Mouse (Mus musculus) stomach, embryonic 15.5 days (tissue): ENCODE results near the gene Gal3st3. TPM values are rescaled to one million over a fixed set of nuclear protein-coding genes. Genes with fewer than 3 reads are reported as not detected.

Experiments
- ATAC-seq: fragments of 200-750 bp; cut with Nextera tagmentation; 2 replicates; pipeline ENCODE4 v1.8.0; 2017; ENCODE audit warnings: low read depth, moderate number of reproducible peaks, moderate TSS enrichment; ENCODE audit not compliant: insufficient read depth, low FRiP score
- H3K27ac ChIP-seq: fragments of 300-500 bp; sonication (generic); 2 replicates; pipeline ENCODE4 v1.5.1; 2015; ENCODE audit warnings: mild to moderate bottlenecking, inconsistent platforms
- H3K27me3 ChIP-seq: fragments of 300-500 bp; sonication (generic); replicated peaks from 2 replicates; pipeline ENCODE4 v1.6.1; 2015; ENCODE audit warnings: inconsistent platforms
- H3K36me3 ChIP-seq: fragments of 300-500 bp; sonication (generic); 2 replicates; pipeline ENCODE4 v1.6.1; 2015; ENCODE audit warnings: inconsistent platforms
- H3K4me1 ChIP-seq: fragments of 300-500 bp; sonication (generic); 2 replicates; pipeline ENCODE4 v1.6.1; 2015; ENCODE audit warnings: inconsistent platforms
- H3K4me2 ChIP-seq: fragments of 300-500 bp; sonication (generic); 2 replicates; pipeline ENCODE4 v1.6.1; 2015; ENCODE audit warnings: mild to moderate bottlenecking, inconsistent platforms
- H3K4me3 ChIP-seq: fragments of 300-500 bp; sonication (generic); replicated peaks from 2 replicates; pipeline ENCODE4 v1.5.1; 2015; ENCODE audit warnings: inconsistent platforms
- H3K9ac ChIP-seq: fragments of 300-500 bp; sonication (generic); 2 replicates; pipeline ENCODE4 v1.6.1; 2015; ENCODE audit warnings: inconsistent platforms
- H3K9me3 ChIP-seq: fragments of 300-500 bp; sonication (generic); 2 replicates; pipeline ENCODE4 v1.6.1; 2016; ENCODE audit warnings: inconsistent platforms
- WGBS: fragments of 180-500 bp; shearing (Covaris S2); methylation state at CpG from one replicate; pipeline ENCODE4 v1.1.7; 2015; 5-methylcytosine and 5-hydroxymethylcytosine counted together
- polyA plus RNA-seq: library from polyadenylated mRNA; unstranded; fragments of >200 nt; fragmentation: Nextera tagmentation; extraction: Ambion mirVana; gene quantifications from 2 replicates; pipeline ENCODE4 v1.2.1, GENCODE M21; 2015

Gal3st3 gene
- polyA plus RNA-seq, 1 experiment from 2014 or later = 2.2 TPM

- no peaks in the 10 kb centered on the region for H3K9me3 ChIP-seq
- 86% methylated on average over 5 of the region's 5 CpGs for WGBS
- H3K36me3 ChIP-seq = peaks cover 40% of the 10 kb centered on the region
- no peak overlapping the region for H3K4me3 ChIP-seq
- ATAC-seq = no peak
- H3K9ac ChIP-seq = no peak overlapping the region
- H3K4me1 ChIP-seq = peaks cover 11% of the 10 kb centered on the region; the same call in 1 of the 2 replicates
- no peaks in the 10 kb centered on the region for H3K27me3 ChIP-seq
- H3K27ac ChIP-seq = no peak overlapping the region
- no peak overlapping the region for H3K4me2 ChIP-seq
Measured at GRCm38 (mm10) chr19:5275736-5276135, 22.4 kb upstream of the Gal3st3 start.

DNA sequence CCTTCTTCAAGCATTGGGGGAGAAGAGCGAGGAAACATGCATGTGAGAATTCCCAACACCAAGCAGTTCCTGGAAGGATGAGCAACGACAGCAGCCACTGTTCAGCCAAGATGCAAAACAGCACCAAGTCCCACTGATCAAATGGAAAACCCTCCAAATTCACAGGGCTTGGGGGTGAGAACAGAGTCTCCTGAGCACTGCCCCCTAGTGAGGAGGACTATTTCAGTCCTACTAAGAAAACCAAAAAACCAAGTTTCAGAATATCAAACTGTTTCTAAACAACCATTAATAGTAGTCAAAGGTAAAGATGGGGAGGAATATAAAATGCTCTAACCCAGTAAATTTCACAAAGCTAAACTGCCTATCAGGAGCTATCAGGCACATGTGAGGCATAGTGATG, 21.6 kb upstream of the Gal3st3 start:
- Histone ChIP-seq H3K27ac (no peak overlapping the region), H3K9ac (no peak overlapping the region), H3K4me1 (peaks cover 9% of the 10 kb centered on the region; the same call in 1 of the 2 replicates), H3K36me3 (peaks cover 43% of the 10 kb centered on the region), H3K9me3 (no peaks in the 10 kb centered on the region), H3K4me2 (no peak overlapping the region), H3K4me3 (no peak overlapping the region), H3K27me3 (no peaks in the 10 kb centered on the region)
- WGBS = 88% methylated on average over 2 of the region's 2 CpGs
- no peak for ATAC-seq

DNA sequence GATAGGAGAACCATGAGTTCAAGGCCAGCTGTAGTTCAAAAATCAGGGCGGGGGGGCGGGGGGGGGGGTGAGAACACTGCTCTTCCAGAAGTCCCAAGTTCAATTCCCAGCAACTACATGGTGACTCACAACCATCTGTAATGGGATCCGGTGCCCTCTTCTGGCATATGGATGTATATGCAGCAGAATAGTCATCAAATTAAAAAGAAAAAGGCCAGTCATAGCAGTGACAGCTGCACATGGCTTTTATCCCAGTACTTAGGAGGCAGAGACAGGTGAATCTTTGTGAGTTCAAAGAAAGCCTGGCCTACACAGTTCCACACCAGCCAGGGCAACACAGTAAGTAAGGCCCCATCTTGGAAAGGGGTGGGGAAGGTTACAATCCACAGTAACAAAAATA, 21.0 kb upstream of the Gal3st3 start:
- H3K4me1 ChIP-seq = peaks cover 7% of the 10 kb centered on the region; the same call in 1 of the 2 replicates
- 86% methylated on average over 3 of the region's 3 CpGs for WGBS
- no peak overlapping the region for H3K4me3 ChIP-seq
- ATAC-seq = no peak
- H3K4me2 ChIP-seq = no peak overlapping the region
- no peaks in the 10 kb centered on the region for H3K27me3 ChIP-seq
- H3K9me3 ChIP-seq = no peaks in the 10 kb centered on the region
- H3K36me3 ChIP-seq = peaks cover 43% of the 10 kb centered on the region
- H3K9ac ChIP-seq = no peak overlapping the region
- H3K27ac ChIP-seq = no peak overlapping the region

GRCm38 (mm10) chr19:5278381-5278780, 19.8 kb upstream of the Gal3st3 start:
- no peak overlapping the region for H3K27ac ChIP-seq
- no peak overlapping the region for H3K9ac ChIP-seq
- H3K9me3 ChIP-seq = no peaks in the 10 kb centered on the region
- H3K4me1 ChIP-seq = peaks cover 7% of the 10 kb centered on the region; the same call in 1 of the 2 replicates
- H3K4me2 ChIP-seq = no peak overlapping the region
- 77% methylated on average over 8 of the region's 8 CpGs for WGBS
- no peak for ATAC-seq
- no peaks in the 10 kb centered on the region for H3K27me3 ChIP-seq
- H3K4me3 ChIP-seq = no peak overlapping the region
- peaks cover 43% of the 10 kb centered on the region for H3K36me3 ChIP-seq

GRCm38 (mm10) chr19:5294972-5295735, 3.0 kb upstream of the Gal3st3 start, which contains the start of gene Sf3b2:
Sf3b2 (minus strand) TSS chr19:5295455.
- no peaks in the 10 kb centered on the region for H3K27me3 ChIP-seq
- H3K36me3 ChIP-seq = peaks cover 23% of the 10 kb centered on the region
- H3K4me3 ChIP-seq = peak within 1 kb of the TSS; percentile 64
- under 1% methylated on average over 46 of the region's 46 CpGs for WGBS
- H3K4me1 ChIP-seq = peaks cover 13% of the 10 kb centered on the region; the same call in 1 of the 2 replicates
- peak within 1 kb of the TSS; percentile 85 for H3K4me2 ChIP-seq
- peak within 1 kb of the TSS; percentile 82 for H3K27ac ChIP-seq
- H3K9ac ChIP-seq = peak within 1 kb of the TSS; percentile 54
- H3K9me3 ChIP-seq = no peaks in the 10 kb centered on the region
- peak; percentile 98 for ATAC-seq

DNA sequence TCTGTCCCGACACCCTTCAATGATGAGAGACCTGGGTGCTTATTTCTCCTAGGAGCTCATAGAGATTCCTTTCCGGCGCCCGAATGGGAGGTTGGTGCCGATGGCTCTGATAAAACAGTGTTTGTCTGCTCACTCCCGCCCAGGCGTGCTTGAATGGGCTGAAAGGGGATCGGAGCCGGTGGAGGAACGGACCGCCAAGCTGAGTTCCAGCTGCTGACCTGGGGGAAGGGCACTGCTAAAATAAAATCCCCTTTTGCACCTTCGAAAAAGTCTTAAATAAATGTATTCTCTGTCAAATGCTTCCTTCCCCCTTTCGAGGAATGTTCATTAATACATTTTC, 2.4 kb upstream of the Gal3st3 start:
- H3K9ac ChIP-seq = peak overlapping the region; percentile 30; the same call in 1 of the 2 replicates
- peak overlapping the region; percentile 64 for H3K4me3 ChIP-seq
- peaks cover 13% of the 10 kb centered on the region; the same call in 1 of the 2 replicates for H3K4me1 ChIP-seq
- H3K36me3 ChIP-seq = peaks cover 17% of the 10 kb centered on the region
- peak overlapping the region; percentile 59 for H3K4me2 ChIP-seq
- H3K27ac ChIP-seq = peak overlapping the region; percentile 82
- 4% methylated on average over 13 of the region's 13 CpGs for WGBS
- no peaks in the 10 kb centered on the region for H3K9me3 ChIP-seq
- H3K27me3 ChIP-seq = no peaks in the 10 kb centered on the region
- peak; percentile 41; the same call in 1 of the 2 replicates for ATAC-seq

DNA sequence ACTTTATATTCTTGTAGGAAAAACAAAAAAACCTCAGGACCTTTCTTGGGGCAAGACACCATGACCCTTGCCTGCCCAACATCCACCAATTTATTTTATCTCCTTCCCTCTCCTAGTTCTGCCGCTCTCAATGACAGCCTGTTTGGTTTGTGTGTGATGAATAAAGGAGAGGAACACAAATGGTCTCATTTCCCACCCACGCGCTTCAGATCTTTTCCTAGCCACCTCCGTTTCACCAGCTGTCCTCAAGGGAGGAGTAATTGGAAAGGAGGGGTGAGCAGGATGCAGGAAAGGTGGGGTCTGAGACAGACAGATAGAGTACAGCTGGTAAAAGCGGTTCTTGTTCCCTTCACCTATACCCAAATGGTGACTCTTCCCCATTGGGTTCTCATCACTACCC, 1.5 kb upstream of the Gal3st3 start:
- Histone ChIP-seq H3K36me3 (peaks cover 11% of the 10 kb centered on the region), H3K27ac (no peak overlapping the region), H3K9me3 (no peaks in the 10 kb centered on the region), H3K4me2 (no peak overlapping the region), H3K4me1 (peaks cover 13% of the 10 kb centered on the region; the same call in 1 of the 2 replicates), H3K4me3 (no peak overlapping the region), H3K9ac (no peak overlapping the region), H3K27me3 (no peaks in the 10 kb centered on the region)
- ATAC-seq = no peak
- 33% methylated on average over 5 of the region's 5 CpGs for WGBS

DNA sequence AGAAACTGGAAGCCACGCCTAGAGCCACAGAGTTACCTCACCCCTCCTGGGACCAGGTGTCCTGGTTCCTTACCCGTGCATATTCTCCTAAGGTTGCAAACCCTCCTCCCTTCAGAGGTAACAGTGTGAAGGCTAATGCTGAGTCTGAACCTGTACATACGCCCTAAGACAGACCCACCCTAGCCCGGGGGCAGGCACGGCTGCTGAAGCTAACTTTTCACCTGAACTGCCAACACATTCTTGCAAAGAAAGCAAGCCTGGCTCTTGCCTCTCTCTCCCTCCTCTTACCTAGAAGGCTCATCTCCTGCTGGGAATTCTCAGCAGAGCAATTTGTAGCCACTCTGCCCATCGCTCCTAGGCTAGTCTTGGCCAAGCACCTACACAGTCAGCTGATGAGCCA, 2.5 kb downstream of the Gal3st3 start:
- no peak overlapping the region for H3K4me2 ChIP-seq
- no peak for ATAC-seq
- no peak overlapping the region for H3K9ac ChIP-seq
- no peaks in the 10 kb centered on the region for H3K9me3 ChIP-seq
- no peaks in the 10 kb centered on the region for H3K27me3 ChIP-seq
- 74% methylated on average over 6 of the region's 6 CpGs for WGBS
- no peaks in the 10 kb centered on the region for H3K36me3 ChIP-seq
- no peak overlapping the region for H3K4me3 ChIP-seq
- H3K27ac ChIP-seq = no peak overlapping the region
- 0 out of 2 replicates have a peak, but pooled peaks cover 6% of the 10 kb centered on the region for H3K4me1 ChIP-seq

GRCm38 (mm10) chr19:5302455-5302854, 4.3 kb downstream of the Gal3st3 start:
- 18% methylated on average over 4 of the region's 4 CpGs for WGBS

DNA sequence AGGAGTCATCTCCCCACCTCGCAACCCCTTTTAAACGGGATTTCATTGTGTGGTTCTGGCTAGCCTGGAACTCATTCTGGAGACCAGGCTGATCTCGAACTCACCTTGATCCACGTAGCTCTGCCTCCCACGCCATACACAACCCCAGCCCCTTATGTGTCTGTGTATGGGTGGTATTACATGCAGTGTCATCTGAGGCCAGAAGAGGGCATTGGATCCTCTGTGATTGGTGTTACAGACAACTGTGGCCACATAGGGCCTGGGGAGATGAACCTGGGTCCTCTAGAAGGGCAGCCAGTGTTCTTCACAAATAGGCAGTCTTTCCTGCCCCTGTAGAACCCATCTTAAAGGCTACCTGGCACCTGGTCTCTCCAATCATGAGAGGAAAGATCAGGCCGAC, 8.1 kb downstream of the Gal3st3 start:
- no peak overlapping the region for H3K4me3 ChIP-seq
- no peak overlapping the region for H3K27ac ChIP-seq
- no peaks in the 10 kb centered on the region for H3K9me3 ChIP-seq
- WGBS = 87% methylated on average over 6 of the region's 6 CpGs
- H3K4me2 ChIP-seq = no peak overlapping the region
- no peak overlapping the region for H3K9ac ChIP-seq
- H3K36me3 ChIP-seq = no peaks in the 10 kb centered on the region
- no peaks in the 10 kb centered on the region for H3K4me1 ChIP-seq
- ATAC-seq = no peak
- H3K27me3 ChIP-seq = no peaks in the 10 kb centered on the region

More at GRCm38 (mm10) chr19:5302455-5302854, 4.3 kb downstream of the Gal3st3 start:
- Histone ChIP-seq H3K9ac (no peak overlapping the region), H3K4me2 (no peak overlapping the region), H3K36me3 (no peaks in the 10 kb centered on the region), H3K4me1 (0 out of 2 replicates have a peak, but pooled peaks cover 6% of the 10 kb centered on the region), H3K9me3 (no peaks in the 10 kb centered on the region), H3K4me3 (no peak overlapping the region), H3K27ac (no peak overlapping the region), H3K27me3 (no peaks in the 10 kb centered on the region)
- ATAC-seq = no peak

GRCm38 (mm10) chr19:5306968-5307734, 9.0 kb downstream of the Gal3st3 start:
- no peak overlapping the region for H3K27ac ChIP-seq

DNA sequence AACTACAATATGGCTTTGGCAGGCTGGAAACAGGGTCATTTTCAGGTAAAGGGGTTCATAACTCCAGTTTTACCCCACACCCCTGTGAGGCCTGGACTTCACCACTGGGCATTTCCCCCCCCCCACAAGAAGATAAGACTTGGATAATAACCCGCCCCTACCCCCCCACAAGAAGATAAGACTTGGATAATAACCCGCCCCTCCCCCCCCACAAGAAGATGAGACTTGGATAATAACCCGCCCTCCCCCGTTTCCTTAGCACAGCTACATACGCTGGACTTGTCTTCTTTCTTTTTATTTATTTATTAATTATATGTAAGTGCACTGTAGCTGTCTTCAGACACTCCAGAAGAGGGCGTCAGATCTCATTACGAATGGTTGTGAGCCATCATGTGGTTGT, 10.9 kb downstream of the Gal3st3 start:
- no peak for ATAC-seq

More at GRCm38 (mm10) chr19:5306968-5307734, 9.0 kb downstream of the Gal3st3 start:
- Histone ChIP-seq H3K4me1 (no peaks in the 10 kb centered on the region), H3K27me3 (no peaks in the 10 kb centered on the region), H3K36me3 (no peaks in the 10 kb centered on the region), H3K9ac (no peak overlapping the region), H3K4me2 (peak overlapping the region; percentile 50), H3K9me3 (no peaks in the 10 kb centered on the region), H3K4me3 (peak overlapping the region; percentile 24)
- 39% methylated on average over 98 of the region's 98 CpGs for WGBS
- ATAC-seq = no peak

More for the DNA sequence above, 10.9 kb downstream of the Gal3st3 start:
- H3K9ac ChIP-seq = no peak overlapping the region
- 84% methylated on average over 7 of the region's 7 CpGs for WGBS
- no peak overlapping the region for H3K4me2 ChIP-seq
- no peak overlapping the region for H3K4me3 ChIP-seq
- H3K4me1 ChIP-seq = no peaks in the 10 kb centered on the region
- H3K36me3 ChIP-seq = no peaks in the 10 kb centered on the region
- H3K9me3 ChIP-seq = no peaks in the 10 kb centered on the region
- H3K27me3 ChIP-seq = no peaks in the 10 kb centered on the region
- H3K27ac ChIP-seq = no peak overlapping the region
